Mouse (Mus musculus) telencephalon, adult 2 months (tissue): ENCODE data around the gene Fos.

Experiments used
- DNase-seq: peaks from one replicate; pipeline ENCODE4 v3.0.0-alpha.2; 2011; ENCODE audit warnings: low read depth, low spot score

The Fos gene

GRCm38 (mm10) chr12:85487545-85488141 lies 14.0 kb downstream of the Fos start:
- DNase-seq, result no peak

- DNase-seq, result no peak
These were observed 15.7 kb downstream of the Fos start for GRCm38 (mm10) chr12:85489232-85489886.

GRCm38 (mm10) chr12:85490096-85490820 lies 16.6 kb downstream of the Fos start:
- no peak for DNase-seq

GRCm38 (mm10) chr12:85490991-85491390 lies 17.3 kb downstream of the Fos start:
- no peak for DNase-seq

GRCm38 (mm10) chr12:85492084-85492645 lies 18.5 kb downstream of the Fos start:
- no peak for DNase-seq

- no peak for DNase-seq
These were observed 22.6 kb downstream of the Fos start for GRCm38 (mm10) chr12:85496336-85496735.

- DNase-seq, result no peak
These were observed 23.1 kb downstream of the Fos start for GRCm38 (mm10) chr12:85496755-85497154.

GRCm38 (mm10) chr12:85497310-85498135 lies 23.8 kb downstream of the Fos start:
- no peak for DNase-seq

- no peak for DNase-seq
These were observed 25.3 kb downstream of the Fos start for GRCm38 (mm10) chr12:85499001-85499400.

GRCm38 (mm10) chr12:85502682-85503081 lies 29.0 kb downstream of the Fos start:
- DNase-seq, result no peak

GRCm38 (mm10) chr12:85508235-85508634 lies 34.5 kb downstream of the Fos start:
- no peak for DNase-seq

GRCm38 (mm10) chr12:85510013-85510412 lies 36.3 kb downstream of the Fos start:
- DNase-seq, result no peak

- no peak for DNase-seq
These were observed 40.2 kb downstream of the Fos start for GRCm38 (mm10) chr12:85513789-85514447.

GRCm38 (mm10) chr12:85514958-85515357 lies 41.3 kb downstream of the Fos start:
- DNase-seq, result no peak

GRCm38 (mm10) chr12:85515865-85516264 lies 42.2 kb downstream of the Fos start:
- DNase-seq, result no peak

- DNase-seq, result no peak
These were observed 43.6 kb downstream of the Fos start for GRCm38 (mm10) chr12:85517339-85517738.

- no peak for DNase-seq
These were observed 44.3 kb downstream of the Fos start for GRCm38 (mm10) chr12:85518009-85518408.

GRCm38 (mm10) chr12:85519553-85519952 lies 45.9 kb downstream of the Fos start:
- DNase-seq, result no peak

GRCm38 (mm10) chr12:85521101-85521500 lies 47.4 kb downstream of the Fos start:
- DNase-seq, result no peak

- DNase-seq, result no peak
These were observed 48.0 kb downstream of the Fos start for GRCm38 (mm10) chr12:85521673-85522072.
